ENCODE assay signal across 6 mouse cellular contexts in genomic region chr14:51161976-51162375, GRCm38 (mm10). TPM values are rescaled to one million over a fixed set of nuclear protein-coding genes. Genes with fewer than 3 reads are reported as not detected.
"Had no signal": no experiment of that assay in that cellular context is flagged by ENCODE, and none has a peak within 500 bp of the region (broad histone marks: within the 10 kb centered on the region; RNA-seq: fewer than 3 reads in every experiment).

Gene Rnase2b, plus strand, starts transcription at chr14:51162260.

RNA-seq across cellular contexts. Expression of gene Rnase2b, which starts in this region (rescaled TPM):
- total RNA-seq: layer of hippocampus, postnatal 14 days; left cerebral cortex, adult 18-20 months; left cerebral cortex, postnatal 25 days; megakaryocyte progenitor cell, adult 5-6 weeks; megakaryocyte-erythroid progenitor cell, adult 5-6 weeks; midbrain, postnatal 0 days had no signal
